Mouse (Mus musculus): Measurements from ENCODE around the gene Spout1.
A peak's percentile ranks its signal among the peaks of the same experiment; 100 is the strongest.
"Not testable (repeated sequence)": the region's sequence is repeated elsewhere in the genome, so short reads cannot be mapped to it uniquely, and the experiment has no call there.

The Spout1 gene

DNA sequence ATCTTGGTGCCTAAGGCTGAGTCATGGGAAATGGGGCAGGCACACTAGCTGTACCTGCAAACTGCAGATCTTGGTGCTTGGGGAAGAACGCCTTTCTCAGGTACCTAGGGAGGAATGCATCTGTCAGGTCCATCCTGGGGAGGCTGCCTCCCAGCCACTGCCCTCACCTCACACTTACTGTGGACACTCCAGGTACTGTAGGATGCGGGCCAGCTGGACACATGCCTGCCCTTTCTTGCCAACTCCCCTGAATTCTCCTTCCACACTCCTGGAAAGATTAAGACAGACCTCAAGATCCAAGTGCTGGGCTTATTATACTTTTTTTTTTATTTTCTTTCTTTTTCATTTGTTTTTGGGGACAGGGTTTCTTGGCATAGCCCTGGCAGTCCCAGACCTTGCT lies 1.7 kb downstream of the Spout1 start:
- DNase-seq = no peak

DNA sequence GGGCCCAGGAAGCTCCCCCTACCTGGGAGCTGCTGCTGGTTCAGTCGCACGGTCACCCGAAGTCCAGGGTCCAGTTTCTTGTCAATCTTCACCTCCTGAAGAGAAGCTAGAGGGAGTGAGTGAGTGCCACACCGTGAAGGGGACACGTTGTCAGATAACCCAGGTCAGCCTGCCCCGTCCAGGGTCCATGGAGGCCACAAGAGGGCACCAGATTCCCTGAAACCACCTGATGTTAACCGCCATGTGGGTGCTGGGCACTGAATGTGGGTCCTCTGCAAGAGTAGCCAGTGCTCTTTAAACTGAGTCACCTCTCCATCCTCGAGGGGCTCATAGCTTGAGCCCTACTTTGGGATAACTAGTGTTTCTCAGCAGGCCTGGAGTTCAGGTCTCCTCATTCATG lies 2.4 kb downstream of the Spout1 start:
- no peak for DNase-seq

GRCm38 (mm10) chr2:30173541-30174240 lies 4.6 kb downstream of the Spout1 start:
- no peak for DNase-seq

GRCm38 (mm10) chr2:30171997-30172382 lies 6.3 kb downstream of the Spout1 start:
- no peak for DNase-seq

DNA sequence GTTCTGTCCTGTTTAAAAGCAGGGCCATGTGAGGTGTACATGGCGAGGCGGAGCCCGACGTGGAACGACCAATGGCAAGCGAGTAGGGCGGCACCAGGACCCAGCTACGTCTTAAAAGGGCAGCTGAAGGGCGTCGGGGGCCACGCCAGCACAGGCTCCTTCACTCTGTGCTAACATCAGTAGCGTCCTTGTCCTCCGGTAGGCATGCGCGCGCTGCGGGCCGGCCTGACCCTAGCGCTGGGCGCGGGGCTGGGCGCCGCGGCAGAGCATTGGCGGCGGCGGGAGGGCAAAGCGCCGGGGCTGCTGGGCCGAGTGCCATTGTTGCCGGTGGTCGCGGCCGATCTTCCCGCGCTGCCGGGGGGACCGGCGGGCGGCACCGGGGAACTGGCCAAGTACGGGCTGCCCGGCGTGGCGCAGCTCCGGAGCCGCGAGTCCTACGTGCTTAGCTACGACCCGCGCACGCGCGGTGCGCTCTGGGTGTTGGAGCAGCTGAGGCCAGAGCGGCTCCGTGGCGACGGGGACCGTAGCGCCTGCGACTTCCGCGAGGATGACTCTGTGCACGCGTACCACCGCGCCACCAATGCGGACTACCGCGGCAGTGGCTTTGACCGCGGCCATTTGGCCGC lies 6.8 kb downstream of the Spout1 start, which contains the start of gene Endog:
Gene Endog (plus strand): TSS at position 123 of the 626 bp plus-strand sequence.
- peak; percentile 92 for DNase-seq

GRCm38 (mm10) chr2:30166677-30167076 lies 11.6 kb downstream of the Spout1 start:
- DNase-seq = no peak

- no peak for DNase-seq
These were observed 13.8 kb downstream of the Spout1 start for GRCm38 (mm10) chr2:30164340-30164932.

- no peak for DNase-seq
These were observed 16.4 kb downstream of the Spout1 start for GRCm38 (mm10) chr2:30161809-30162208.

DNA sequence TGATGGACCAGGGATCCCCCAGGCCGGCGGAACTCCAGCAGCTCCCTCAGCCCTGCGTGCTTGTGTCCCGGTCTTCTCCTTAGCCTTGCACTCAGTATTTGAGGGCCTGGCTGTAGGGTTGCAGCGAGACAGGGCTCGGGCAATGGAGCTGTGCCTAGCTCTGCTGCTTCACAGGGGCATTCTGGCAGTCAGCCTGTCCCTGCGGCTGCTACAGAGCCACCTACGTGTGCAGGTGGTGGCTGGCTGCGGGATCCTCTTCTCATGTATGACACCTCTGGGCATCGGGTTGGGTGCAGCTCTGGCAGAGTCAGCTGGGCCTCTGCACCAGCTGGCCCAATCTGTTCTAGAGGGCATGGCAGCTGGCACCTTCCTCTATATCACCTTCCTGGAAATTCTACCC lies 18.4 kb downstream of the Spout1 start:
- not testable (repeated sequence) for DNase-seq

- DNase-seq = no peak
These were observed 25.6 kb downstream of the Spout1 start for GRCm38 (mm10) chr2:30152616-30153015.

- no peak for DNase-seq
These were observed 26.4 kb downstream of the Spout1 start for GRCm38 (mm10) chr2:30151840-30152239.

GRCm38 (mm10) chr2:30147466-30147865 lies 30.8 kb downstream of the Spout1 start:
- no peak for DNase-seq

GRCm38 (mm10) chr2:30144436-30144835 lies 33.8 kb downstream of the Spout1 start:
- no peak for DNase-seq

DNA sequence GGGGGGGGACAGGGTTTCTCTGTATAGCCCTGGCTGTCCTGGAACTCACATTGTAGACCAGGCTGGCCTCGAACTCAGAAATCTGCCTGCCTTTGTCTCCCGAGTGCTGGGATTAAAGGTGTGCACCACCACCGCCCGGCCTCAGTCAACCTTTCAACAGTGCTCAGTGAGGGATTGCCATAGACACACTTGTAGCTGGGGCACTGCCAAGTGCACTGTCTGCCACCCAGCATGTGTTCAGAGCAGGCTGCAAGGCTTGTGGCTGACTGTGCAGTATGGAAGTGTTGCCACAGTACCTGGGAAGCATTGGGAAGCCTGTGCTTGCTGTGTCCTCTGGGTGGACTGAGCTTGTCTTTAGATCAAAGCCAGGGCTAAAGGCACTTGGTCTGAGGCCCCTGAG lies 38.2 kb downstream of the Spout1 start:
- not testable (repeated sequence) for DNase-seq

DNA sequence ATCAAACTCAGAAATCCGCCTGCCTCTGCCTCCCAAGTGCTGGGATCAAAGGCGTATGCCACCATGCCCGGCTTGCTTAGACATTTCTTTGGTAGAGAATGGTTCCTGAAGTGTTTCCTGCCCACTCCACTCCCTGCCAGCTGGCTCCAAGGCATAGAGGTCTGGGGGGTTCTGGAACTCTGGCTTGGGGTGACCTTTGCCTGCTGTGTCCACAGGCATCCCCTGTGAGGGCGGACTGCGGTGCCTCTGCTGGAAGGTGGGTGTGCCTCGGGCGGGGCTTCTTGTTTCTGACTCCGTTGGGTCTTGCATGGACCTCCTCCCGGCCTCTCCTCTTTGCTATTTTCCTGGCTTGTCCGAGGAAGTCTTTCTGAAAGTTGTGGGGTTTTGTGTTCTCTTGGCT lies 41.8 kb downstream of the Spout1 start:
- DNase-seq = no peak

DNA sequence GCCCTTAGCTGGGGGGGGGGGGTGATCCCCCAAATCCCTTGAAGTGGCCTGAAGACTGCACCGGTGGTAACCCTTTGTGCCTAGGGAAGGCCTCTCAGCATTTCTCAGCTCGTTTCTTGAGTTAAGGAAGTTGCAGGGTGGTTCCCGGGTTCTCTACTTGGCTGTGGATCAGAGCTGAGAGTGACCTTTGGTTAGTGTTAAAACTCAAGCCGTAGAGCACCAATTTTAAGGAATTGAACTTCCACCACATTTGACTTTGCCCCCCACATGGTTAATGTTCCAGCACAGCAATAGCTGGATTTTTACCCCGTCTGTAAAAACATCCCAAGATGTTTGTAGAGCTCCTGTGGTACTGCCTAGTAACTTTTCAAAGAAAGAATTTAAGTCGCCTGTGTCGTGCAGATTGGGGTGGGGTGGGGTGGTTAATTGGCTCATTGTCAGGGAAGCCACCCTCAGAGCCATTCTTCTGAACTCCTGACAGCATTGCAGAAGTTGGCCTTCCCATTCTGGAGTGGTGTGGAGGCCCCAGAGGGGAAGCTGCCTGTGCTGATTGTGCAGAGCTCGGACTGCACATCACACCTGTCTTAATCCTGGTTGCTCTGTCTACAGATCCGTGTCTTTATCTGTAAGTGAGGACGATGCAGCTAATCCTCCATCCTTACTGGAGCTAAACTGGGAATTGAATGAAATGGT lies 43.2 kb downstream of the Spout1 start:
- DNase-seq = no peak

DNA sequence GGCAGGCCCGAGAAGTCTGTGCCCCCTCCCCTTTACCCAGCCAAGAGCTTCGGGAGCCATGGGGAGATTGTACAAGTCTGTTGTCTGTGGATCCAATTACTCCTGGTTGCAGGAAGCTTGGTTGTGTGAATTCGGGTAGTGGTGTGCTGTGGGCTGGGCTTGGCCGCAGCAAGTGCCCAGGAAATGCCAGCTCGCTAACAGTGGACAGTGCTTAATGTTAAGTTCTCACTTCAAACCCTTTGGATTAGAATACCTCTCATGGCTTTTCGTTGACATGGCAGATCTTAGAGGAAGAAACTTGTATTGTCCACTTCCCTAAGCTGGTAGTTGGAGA lies 43.9 kb downstream of the Spout1 start:
- DNase-seq = no peak

DNA sequence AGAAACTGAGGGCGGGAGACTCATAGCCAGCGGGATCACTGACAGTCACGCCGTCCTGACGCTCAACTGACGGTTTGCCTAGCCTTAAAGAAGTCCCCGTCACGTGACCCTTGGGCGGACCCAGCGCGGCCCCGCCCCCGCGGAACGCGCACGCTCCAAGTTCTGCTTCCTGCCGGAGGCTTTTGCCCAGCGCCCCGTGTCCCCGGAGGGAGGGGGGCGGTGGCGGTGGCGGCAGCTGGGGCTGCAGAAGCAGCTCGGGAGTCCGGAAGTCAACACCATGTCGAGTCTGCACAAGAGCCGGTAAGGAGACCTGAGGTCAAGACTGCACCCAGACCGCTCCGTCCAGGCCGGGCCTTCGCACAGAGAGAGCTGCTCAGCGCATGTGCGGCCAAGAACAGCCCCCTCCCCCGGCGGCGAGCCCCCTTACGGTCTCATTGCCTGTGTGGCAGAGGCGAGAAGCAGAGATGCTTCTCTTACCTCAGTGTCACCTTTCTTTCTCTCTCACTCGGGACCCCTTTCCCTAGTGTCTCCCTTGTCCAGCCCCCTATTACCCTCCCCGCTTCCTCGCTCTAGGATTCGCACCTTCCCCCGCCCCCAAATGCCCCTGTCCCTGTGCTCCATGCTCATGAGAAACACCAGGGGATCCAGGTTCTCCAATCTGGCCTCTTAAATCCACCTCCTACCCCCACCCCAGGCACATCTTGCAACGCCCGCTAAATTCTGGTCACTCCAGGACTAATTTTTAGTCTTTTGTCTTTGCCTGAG lies 44.5 kb downstream of the Spout1 start, which contains the start of gene Tbc1d13:
Gene Tbc1d13 (plus strand): TSS at position 134 of the 765 bp plus-strand sequence.
- DNase-seq = peak; percentile 97

DNA sequence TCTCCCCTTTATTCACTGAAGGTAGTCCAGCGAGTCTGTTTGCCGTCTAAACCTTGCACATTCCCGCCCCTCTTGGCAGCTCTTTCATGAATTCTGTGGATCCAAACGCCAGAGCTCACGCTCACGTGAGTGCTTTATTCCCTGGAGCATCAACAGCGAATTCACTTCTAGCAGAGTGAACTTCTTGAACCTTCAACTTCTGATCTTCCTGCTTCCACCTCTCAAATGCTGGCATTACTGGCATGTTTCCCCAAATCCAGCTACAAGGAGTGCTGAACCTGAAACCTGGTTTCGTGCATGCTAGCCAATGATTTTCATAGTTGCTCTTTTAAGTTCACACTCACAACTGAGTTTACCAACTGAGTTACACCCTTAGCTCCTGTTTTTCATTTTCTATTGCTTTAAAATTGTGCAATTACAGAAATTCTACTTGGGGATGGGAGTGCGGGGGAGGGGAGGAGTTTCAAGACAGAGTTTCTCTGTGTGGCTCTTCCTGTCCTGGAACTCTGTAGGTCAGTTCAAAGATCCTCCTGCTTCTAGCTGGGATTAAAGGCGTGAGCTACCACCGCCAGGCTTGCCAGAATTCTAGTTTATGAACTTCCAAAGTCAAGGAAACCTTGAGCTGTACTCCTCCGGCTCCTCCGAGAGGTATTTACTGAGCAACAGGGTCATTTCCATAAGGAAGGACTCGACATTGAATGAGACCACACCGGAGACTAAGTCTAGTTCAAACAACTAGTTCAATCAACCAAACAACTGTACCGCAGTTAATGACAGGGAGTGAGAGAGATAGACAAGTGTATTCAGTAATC lies 45.3 kb downstream of the Spout1 start:
- no peak for DNase-seq

- not testable (repeated sequence) for DNase-seq
These were observed 47.0 kb downstream of the Spout1 start for GRCm38 (mm10) chr2:30131240-30131639.

GRCm38 (mm10) chr2:30130156-30130555 lies 48.1 kb downstream of the Spout1 start:
- DNase-seq = no peak

DNA sequence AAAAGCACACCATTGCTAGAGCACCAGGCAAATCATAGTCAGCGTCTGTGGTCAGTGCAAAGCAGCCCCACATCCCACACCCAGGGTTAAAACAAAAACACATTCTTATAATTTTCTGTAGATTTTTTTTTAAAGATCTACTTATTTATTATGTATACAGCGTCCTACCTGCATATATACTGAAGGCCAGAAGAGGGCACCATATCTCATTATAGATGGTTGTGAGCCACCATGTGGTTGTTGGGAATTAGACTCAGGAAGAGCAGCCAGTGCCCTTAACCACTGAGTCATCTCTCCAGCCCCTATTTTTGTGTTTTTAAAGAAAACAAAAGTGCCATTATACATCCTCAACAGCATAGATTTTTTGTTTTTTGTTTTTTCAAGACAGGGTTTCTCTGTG lies 49.5 kb downstream of the Spout1 start:
- DNase-seq = peak; percentile 62

Measured in layer of hippocampus, adult 9-11 months (tissue).